In genomic region chr2:73566162-73566561, GRCm38 (mm10) we compare ENCODE assay signal across 8 mouse cellular contexts. TPM values are rescaled to one million over a fixed set of nuclear protein-coding genes. Genes with fewer than 3 reads are reported as not detected.
DNase-seq lines count a peak whose midpoint lies in the region; ATAC-seq and TF ChIP-seq lines count a peak whose summit lies in the region.

No protein-coding gene starts in this region.

- no peak for TF ChIP-seq POLR2A in kidney, adult 2 months (IDR thresholded peaks at IDR 0.05; ENCODE audit: low read depth, low read length)

- peak; percentile 48; the same call in 1 of the 2 replicates for TF ChIP-seq CTCF in kidney, adult 2 months (conservative IDR thresholded peaks at IDR 0.05; ENCODE audit: insufficient read depth, insufficient read length, low read depth, low read length)
- TF ChIP-seq CTCF in midbrain, postnatal 0 days (IDR thresholded peaks at IDR 0.05) = peak; percentile 78

- H3K9me3 ChIP-seq in kidney, embryonic 14.5 days (ENCODE audit: control insufficient read depth, low read length) = no peaks in the 10 kb centered on the region
- H3K9me3 ChIP-seq in midbrain, postnatal 0 days (ENCODE audit: low read length) = no peaks in the 10 kb centered on the region
- H3K9me3 ChIP-seq in intestine, embryonic 16.5 days (ENCODE audit: control insufficient read depth, low read length) = no peaks in the 10 kb centered on the region

- WGBS in kidney, adult 2 months = 20% methylated on average over 7 of the region's 7 CpGs
- 23% methylated on average over 7 of the region's 7 CpGs for WGBS in kidney, embryonic 14.5 days
- WGBS in midbrain, postnatal 0 days = 2% methylated on average over 7 of the region's 7 CpGs
- WGBS in intestine, embryonic 16.5 days = 14% methylated on average over 7 of the region's 7 CpGs

- no peak overlapping the region for H3K9ac ChIP-seq in kidney, embryonic 14.5 days (ENCODE audit: low read depth, low read length)
- no peak overlapping the region for H3K9ac ChIP-seq in midbrain, postnatal 0 days (replicated peaks; ENCODE audit: low read length, poor library complexity, severe bottlenecking)
- no peak overlapping the region for H3K9ac ChIP-seq in intestine, embryonic 16.5 days (ENCODE audit: low read depth, low read length)

- DNase-seq in kidney, adult 2 months = peak; percentile 19
- DNase-seq in ES-CJ7 (ENCODE audit: low read depth, low spot score) = peak; percentile 87
- DNase-seq in embryo, embryonic 10.5 days (ENCODE audit: low spot score) = peak; percentile 66
- DNase-seq in midbrain, postnatal 0 days (ENCODE audit: low spot score) = peak; percentile 60
- DNase-seq in cerebellum, postnatal 25 days = no peak
- DNase-seq in heart, adult 9 months (ENCODE audit: low spot score in 2 of 2) = no peak

- no peak overlapping the region for H3K4me2 ChIP-seq in kidney, embryonic 14.5 days (replicated peaks; ENCODE audit: low read depth, low read length)
- H3K4me2 ChIP-seq in midbrain, postnatal 0 days (ENCODE audit: low read depth, low read length, poor library complexity, severe bottlenecking) = no peak overlapping the region
- H3K4me2 ChIP-seq in intestine, embryonic 16.5 days (ENCODE audit: low read depth, low read length) = no peak overlapping the region

- no peak for ATAC-seq in kidney, embryonic 14.5 days (ENCODE audit: low FRiP score, low TSS enrichment)
- no peak; the same call in 1 of the 2 replicates for ATAC-seq in midbrain, postnatal 0 days (ENCODE audit: low FRiP score)
- no peak for ATAC-seq in intestine, embryonic 16.5 days

- H3K4me3 ChIP-seq in kidney, adult 2 months (ENCODE audit: insufficient read depth, low read depth, low read length) = no peak overlapping the region
- H3K4me3 ChIP-seq in kidney, embryonic 14.5 days (ENCODE audit: low read length) = no peak overlapping the region
- H3K4me3 ChIP-seq in midbrain, postnatal 0 days (ENCODE audit: low read depth, low read length) = no peak overlapping the region
- no peak overlapping the region for H3K4me3 ChIP-seq in intestine, embryonic 16.5 days (ENCODE audit: low read length)

- no peaks in the 10 kb centered on the region for H3K36me3 ChIP-seq in kidney, adult 2 months (ENCODE audit: control insufficient read depth, insufficient read depth, low read length)
- H3K36me3 ChIP-seq in kidney, embryonic 14.5 days (ENCODE audit: control insufficient read depth, insufficient read depth, low read length) = no peaks in the 10 kb centered on the region
- H3K36me3 ChIP-seq in midbrain, postnatal 0 days (ENCODE audit: insufficient read depth, low read length) = no peaks in the 10 kb centered on the region
- H3K36me3 ChIP-seq in intestine, embryonic 16.5 days (ENCODE audit: control insufficient read depth, insufficient read depth, low read length) = no peaks in the 10 kb centered on the region

- no peak overlapping the region for H3K27ac ChIP-seq in kidney, adult 2 months (ENCODE audit: insufficient read depth, low read depth, low read length)
- H3K27ac ChIP-seq in kidney, embryonic 14.5 days (ENCODE audit: low read depth, low read length) = no peak overlapping the region
- no peak overlapping the region for H3K27ac ChIP-seq in midbrain, postnatal 0 days (ENCODE audit: low read depth, low read length)
- H3K27ac ChIP-seq in intestine, embryonic 16.5 days (ENCODE audit: low read length) = no peak overlapping the region

- H3K4me1 ChIP-seq in kidney, adult 2 months (ENCODE audit: control insufficient read depth, insufficient read depth, low read length) = peaks cover 7% of the 10 kb centered on the region; the same call in 1 of the 2 replicates
- H3K4me1 ChIP-seq in kidney, embryonic 14.5 days (ENCODE audit: control insufficient read depth, insufficient read depth, low read length) = peaks cover 11% of the 10 kb centered on the region; the same call in 1 of the 2 replicates
- no peaks in the 10 kb centered on the region for H3K4me1 ChIP-seq in midbrain, postnatal 0 days (ENCODE audit: insufficient read depth, low read length)
- peaks cover 8% of the 10 kb centered on the region for H3K4me1 ChIP-seq in intestine, embryonic 16.5 days (ENCODE audit: control insufficient read depth, insufficient read depth, low read length)

- H3K27me3 ChIP-seq in kidney, adult 2 months (replicated peaks; ENCODE audit: control insufficient read depth, insufficient read depth, low read length) = no peaks in the 10 kb centered on the region
- H3K27me3 ChIP-seq in kidney, embryonic 14.5 days (ENCODE audit: control insufficient read depth, insufficient read depth, low read length) = no peaks in the 10 kb centered on the region
- H3K27me3 ChIP-seq in midbrain, postnatal 0 days (ENCODE audit: insufficient read depth, low read length) = no peaks in the 10 kb centered on the region
- 0 out of 2 replicates have a peak, but pooled peaks cover 2% of the 10 kb centered on the region for H3K27me3 ChIP-seq in intestine, embryonic 16.5 days (replicated peaks; ENCODE audit: control insufficient read depth, insufficient read depth, low read length)

RNA-seq across cellular contexts. Expression of gene Chrna1, which starts 14.0 kb away (rescaled TPM):
- polyA plus RNA-seq in kidney, adult 2 months (2012; rRNA removed) = not detected in 2 replicates
- 0.35 and 0.86 TPM in 2 replicates for polyA plus RNA-seq in kidney, embryonic 14.5 days (2014; fragmentation: Nextera tagmentation; extraction: Ambion mirVana)
- 0.22 TPM in 1 of 2 replicates, not detected in the other for total RNA-seq in midbrain, postnatal 0 days (2014; rRNA removed)
- polyA plus RNA-seq in midbrain, postnatal 0 days (2015; fragmentation: Nextera tagmentation; extraction: Ambion mirVana) = 0.25 and 0.31 TPM in 2 replicates
- 0.10 TPM in 2 replicates for polyA plus RNA-seq in intestine, embryonic 16.5 days (2015; fragmentation: Nextera tagmentation; extraction: Ambion mirVana)

RNA-seq across cellular contexts. Expression of gene Wipf1, which starts 36.6 kb away (rescaled TPM):
- polyA plus RNA-seq in kidney, adult 2 months (2012; rRNA removed) = 4.8 and 8.0 TPM in 2 replicates
- 8.3 and 12.9 TPM in 2 replicates for polyA plus RNA-seq in kidney, embryonic 14.5 days (2014; fragmentation: Nextera tagmentation; extraction: Ambion mirVana)
- 1.8 and 4.3 TPM in 2 replicates for total RNA-seq in midbrain, postnatal 0 days (2014; rRNA removed)
- polyA plus RNA-seq in midbrain, postnatal 0 days (2015; fragmentation: Nextera tagmentation; extraction: Ambion mirVana) = 2.1 and 2.4 TPM in 2 replicates
- 9.0 and 10.7 TPM in 2 replicates for polyA plus RNA-seq in intestine, embryonic 16.5 days (2015; fragmentation: Nextera tagmentation; extraction: Ambion mirVana)

Comparison
In these comparisons a context has a peak if more than half of its experiments do, and no peak if none do; other contexts are left out.
1. DNase-seq: peak in kidney, adult 2 months (single experiment), ES-CJ7 (single experiment), embryo, embryonic 10.5 days (single experiment) and midbrain, postnatal 0 days (single experiment); none in cerebellum, postnatal 25 days (0 of 2) and heart, adult 9 months (0 of 2).